Mouse (Mus musculus) CH12F3 (cell line): ENCODE results near the gene Arrdc2.

Experiments
- in situ Hi-C: fragments of 300-500 bp; cut with MboI; formaldehyde crosslinking; loops from 2 replicates; pipeline ENCODE4 v1.14.3; 2020; ENCODE audit warnings: low sequenced_read_pairs

The Arrdc2 gene

DNA sequence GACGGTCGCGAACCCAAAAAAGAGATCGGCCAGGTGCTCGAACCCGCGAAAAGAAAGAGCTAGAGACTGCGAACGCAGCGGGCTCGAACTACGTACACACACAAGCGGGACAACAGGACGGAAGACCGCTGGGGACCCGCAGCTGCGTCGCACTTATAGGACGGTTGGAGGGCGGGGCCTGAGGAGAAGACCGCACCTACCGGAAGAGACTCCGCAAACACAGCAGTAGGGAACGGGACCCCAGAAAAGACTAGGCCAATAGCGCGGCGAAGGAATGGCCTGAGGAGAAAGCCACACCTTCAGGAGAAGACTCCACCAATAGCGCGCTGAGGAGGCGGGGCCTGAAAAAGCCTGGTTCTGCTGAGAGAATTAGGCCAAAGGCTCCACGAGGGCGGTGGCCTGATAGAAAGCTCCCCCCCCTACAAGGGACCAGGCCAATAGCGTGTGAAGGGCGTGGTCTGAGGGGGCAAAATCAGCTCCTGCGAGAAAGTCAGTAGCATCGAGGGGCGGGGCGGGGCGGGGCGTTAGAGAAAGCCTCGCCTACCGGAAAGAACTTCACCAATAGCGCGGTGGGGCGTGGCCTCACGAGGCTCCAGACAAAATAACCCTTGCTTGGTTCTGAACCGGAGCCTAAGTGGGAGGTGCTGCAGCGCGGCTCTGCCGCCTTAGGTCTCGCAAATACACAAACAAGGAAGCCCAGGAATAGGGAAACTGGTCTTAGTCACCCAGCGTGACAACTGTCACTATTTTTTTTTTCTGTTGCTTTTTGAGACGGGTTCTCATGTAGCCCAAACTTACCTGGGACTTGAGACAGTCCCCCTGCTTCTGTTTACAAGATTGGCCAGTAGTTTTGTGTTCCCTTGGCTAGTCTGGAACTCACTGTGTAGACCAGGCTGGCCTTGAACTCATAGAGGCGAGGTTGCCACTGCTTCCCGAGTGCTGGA is at the start of gene Arrdc2:
Gene Arrdc2 (minus strand): TSS at position 313 of the 944 bp plus-strand sequence.
- in situ Hi-C loops, result loop anchor here (10.0 kb wide), 1 partner anchor 125 kb away; the partner anchor contains the start of gene Gm3336

DNA sequence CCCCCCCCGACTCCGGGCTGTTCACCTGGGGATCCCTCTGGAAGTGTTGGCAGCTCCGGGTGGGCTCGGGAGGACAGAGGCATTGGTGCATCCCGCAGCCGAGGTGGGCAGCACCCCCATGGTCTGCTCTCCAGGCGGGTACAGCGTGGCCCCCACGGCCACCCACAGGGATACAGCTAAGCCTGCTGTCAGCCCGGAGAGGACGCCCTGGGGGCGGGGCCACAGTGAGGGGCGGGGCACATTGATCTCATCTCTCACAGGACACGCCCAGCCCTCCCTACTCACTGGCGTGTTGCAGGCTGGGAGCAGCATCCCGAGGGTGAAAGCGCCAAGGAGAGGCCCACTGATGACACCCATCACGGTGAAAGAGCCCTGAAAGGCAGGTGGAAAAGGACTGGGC is 48.1 kb upstream of the Arrdc2 start:
- in situ Hi-C loops, result no loop called here

DNA sequence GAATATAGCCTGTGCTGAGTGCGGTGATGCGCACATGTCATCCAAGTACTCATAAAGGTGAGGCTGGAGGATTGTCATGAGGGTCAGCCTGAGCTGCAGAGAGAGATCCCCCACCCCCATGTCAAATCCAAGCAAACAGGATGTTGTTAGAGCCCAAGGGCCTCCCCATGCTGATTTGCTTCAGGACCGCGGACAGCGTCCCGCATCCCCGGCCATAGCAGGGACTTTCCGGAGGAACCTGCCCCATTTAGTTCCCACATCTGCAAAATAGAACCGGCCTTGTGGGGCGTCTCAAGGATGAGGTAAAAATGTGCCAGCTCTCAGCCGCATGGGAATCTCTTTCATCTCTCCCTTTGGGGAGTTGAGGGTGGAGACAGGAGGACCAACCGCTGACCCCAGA is 46.1 kb upstream of the Arrdc2 start:
- in situ Hi-C loops, result no loop called here

DNA sequence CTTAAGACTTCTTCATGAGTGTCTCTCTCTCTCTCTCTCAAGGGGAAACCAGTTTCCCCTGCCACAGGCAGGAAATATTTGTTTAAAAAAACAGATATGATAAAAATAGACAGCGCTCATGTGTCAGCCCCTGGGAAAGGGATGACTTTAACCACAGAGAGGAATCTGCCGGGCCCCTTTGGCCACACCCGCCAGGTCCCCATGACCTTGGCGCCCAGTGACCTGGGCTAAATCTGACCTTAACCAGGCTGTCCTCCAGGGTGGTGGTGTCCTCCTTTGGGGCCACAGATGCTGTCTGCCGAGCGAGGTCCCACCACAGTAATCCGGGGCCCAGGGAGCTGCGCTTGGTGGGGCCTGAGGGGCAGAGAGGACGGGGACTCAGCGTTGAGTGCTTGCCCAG is 45.2 kb upstream of the Arrdc2 start:
- in situ Hi-C loops, result no loop called here

DNA sequence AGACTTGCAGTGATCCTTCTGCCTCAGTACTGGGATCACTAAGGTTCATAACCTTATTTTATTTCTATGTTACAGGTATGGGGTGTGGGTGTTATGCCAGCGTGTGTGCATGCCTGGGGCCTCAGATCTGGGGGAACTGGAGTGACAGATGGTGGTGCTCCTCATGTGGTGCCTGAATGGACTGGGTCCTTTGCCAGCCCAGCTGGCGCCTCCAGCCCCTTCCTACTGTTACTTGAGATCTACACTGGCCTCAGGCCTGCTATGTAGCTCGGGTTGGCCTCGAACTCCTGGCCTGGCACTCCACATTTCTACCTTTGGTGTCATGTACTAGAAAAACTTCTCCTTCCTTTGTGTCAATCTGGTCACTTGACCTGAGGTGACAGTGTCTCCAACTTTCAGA is 44.7 kb upstream of the Arrdc2 start:
- in situ Hi-C loops, result no loop called here

DNA sequence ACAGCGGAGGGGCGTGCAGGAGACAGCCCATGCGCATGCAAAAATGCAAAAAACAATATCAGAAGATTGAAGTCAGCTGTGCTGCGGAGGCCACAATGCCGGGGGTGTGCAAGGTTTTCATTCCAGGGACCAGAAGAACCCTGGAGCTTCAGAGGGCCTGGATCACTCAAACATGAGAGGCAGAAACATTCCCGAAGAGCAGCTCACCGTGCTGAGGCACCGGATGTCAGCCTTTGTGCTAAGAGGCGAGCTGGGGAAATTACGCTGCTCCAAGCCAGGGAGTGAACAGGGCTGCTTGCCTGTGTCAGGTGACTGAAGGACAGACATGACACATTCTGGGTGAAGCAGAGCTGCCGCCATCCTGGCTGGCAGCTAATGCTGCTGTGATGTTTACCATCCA is 41.0 kb upstream of the Arrdc2 start:
- in situ Hi-C loops, result no loop called here

DNA sequence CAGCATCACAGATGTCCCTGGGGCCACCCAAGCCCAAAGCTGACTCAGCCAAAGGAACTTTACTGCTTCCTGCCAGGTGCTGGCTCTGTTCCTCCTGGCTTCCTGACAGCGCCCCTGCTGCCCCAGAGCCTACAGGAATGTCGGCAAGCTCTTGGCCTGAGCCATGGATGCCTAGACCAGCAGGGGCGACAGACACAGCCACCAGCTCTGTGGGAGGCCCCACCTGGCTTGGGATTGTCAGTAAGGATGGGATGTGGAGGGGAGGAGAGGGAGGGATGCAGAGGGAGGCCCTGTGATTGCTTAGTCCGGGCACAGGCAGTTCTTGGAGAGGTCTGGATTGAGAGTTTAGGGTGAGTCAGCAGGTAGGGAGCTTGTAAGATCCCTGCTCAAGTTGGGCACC is 40.6 kb upstream of the Arrdc2 start:
- in situ Hi-C loops, result no loop called here

DNA sequence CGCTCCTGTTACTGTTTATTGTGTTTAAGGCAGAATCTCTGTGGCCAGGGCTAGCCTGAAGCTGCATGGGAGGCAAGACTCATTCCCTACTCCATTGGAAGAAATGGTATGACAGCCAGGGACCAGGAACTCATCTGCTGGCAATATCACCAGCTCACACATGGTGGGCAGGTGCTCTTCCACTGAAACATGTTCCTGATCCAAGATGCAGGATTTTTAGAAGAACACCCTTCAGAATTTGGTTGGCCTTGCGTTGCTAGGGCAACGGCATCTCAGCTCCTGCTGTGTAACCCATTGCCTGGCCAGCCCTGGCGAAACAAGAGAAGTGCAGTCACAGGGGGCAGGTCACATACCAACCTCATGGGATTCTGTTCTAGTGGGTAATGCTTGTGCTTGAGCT is 40.0 kb upstream of the Arrdc2 start:
- in situ Hi-C loops, result no loop called here

DNA sequence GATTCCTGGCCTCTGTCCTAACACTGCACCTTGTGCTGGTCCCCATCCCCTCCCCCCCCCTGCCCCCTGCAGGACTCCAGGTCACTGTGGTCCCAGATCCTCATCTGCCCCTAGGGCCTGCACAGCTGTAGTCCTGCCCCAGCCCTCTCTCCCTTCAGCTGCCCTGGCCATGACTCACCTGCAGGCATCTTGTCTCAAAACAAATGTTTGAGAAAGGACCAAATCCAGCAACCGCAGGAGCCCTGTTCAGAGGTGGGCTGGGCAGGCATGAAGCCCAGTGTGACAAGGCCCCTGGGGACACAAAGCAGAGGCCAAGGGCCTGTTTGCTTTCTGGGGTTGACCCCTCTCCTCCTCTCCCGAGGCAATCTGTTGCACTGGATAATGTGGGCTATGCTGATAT is 38.7 kb upstream of the Arrdc2 start:
- in situ Hi-C loops, result no loop called here

DNA sequence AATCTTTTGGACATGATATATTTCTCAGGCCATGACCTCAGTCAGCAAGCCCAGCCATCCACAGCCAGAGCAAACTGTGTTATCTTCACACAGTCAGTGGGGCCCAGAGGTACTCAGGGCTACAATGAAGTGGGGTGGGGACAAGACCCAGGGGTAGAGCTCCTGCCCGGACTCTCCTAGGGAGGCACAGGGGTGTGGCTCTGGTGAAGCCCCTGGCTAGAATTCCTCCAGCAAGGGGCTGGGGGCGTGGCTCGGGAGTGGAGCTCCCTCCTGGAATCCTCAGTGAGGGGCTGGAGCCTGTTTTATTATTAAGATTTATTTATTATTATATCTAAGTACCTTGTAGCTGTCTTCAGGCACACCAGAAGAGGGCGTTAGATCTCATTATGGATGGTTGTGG is 36.9 kb upstream of the Arrdc2 start:
- in situ Hi-C loops, result no loop called here

DNA sequence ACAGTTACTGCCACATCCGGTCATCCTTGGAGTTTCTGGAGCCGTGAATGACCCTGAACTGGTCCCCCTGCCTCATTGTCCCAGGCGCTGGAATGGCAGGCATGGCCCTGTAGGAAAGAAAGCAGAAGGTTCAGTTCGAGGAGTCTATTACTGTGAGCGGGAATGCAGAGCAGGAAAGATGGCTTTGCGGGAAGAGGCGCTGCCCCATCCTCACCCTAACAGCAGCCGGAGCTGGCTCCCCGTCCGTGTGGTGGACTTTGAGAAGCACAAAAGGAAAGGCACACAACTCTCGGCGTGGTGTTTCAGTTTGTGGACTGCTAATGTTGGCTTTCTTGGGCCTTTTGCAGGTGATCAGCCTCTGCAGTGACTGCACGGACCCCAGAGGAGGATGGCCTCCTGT is 34.9 kb upstream of the Arrdc2 start:
- in situ Hi-C loops, result no loop called here

DNA sequence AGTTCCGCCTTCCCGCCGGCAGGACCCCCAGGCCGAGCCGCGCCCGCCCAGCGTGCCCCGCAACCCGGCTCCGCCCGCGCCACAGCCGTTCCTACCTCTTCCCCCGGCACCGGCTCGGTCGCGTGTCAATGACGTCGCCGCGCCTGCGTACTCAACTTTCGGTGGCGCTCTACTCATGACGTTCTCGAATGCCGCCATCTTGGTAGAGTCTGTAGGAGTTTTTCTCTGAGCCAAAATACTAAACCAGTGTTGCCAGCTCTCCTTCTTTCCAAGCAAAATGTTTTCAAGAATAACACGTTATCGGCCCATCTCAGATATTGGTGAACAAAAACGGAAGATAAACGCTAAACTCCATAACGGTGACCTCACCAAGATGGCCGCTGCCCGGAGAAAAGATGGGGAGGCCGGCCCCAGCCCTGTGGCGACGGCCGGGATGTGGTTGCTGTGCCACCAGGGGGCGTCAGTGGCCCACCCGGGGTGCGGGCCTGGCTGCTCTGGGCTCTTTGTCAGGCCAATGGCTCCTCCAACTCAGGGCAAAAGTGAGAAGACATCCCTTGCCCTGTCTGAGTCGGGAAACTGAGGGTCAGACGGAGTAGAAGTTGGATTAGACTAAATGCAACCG is 34.0 kb upstream of the Arrdc2 start, which contains the start of gene Ccdc124:
Gene Ccdc124 (minus strand): TSS at position 572 of the 622 bp plus-strand sequence.
- in situ Hi-C loops, result no loop called here

DNA sequence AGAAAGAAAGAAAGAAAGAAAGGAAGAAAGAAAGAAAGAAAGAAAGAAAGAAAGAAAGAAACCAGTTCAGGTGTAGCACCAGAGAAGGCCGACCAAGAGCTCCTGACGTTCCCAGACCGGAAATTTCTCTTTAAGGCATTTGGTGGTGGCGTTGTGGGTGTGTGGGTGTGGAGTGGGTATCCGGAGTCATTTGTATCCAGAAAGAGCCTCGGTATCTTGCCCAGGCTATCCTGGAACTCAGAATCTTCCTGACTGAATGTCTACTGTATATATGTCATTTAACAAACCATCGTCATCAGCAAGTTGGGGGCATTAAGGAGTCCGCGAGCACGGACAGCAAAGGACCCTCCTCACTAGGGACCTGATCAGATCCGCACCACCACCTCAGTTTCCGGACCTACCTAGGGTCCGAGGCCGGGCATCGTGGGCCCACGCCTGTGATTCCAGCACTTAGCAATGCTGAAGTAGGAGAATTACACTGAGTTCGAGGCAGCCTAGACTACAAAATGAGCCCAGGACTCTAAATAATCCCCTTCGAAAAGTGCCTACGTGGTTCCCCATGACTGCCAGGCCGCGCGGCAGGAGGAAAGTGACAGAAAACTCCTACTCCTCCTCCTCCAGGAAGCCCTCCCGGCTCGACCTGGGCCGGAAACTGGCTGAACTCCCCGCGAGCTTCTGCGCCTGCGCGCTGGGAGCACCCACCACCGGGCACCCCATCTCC is 33.3 kb upstream of the Arrdc2 start:
- in situ Hi-C loops, result no loop called here

DNA sequence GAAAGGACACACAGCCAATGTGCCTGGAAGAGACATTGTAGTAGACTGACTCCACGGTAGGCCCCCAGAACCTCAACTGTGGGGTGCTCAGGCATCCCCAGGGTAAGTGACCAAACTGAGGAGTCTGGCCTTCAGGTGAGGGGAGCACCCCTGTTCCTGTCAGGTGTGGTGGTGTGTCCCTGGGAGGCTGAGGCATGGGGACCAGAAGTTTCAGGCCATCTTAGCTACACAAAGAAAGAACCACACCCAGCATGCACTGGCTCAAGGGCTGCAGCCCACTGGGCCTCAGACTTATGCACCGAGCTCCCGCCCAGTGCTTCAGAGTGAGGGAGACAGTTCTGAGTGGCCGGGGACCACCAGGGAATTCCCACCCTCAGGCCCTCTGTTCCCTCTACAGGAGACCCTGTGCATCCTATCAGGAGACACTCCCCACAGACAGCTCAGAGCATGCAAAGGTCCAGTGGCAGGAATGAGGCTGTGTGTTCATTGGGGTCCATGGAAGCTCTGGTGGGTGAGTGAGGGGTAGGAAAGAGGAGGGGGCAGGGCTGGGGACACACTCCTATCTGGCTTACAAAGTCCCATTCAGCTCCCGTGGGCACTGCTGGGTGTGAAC is 31.8 kb upstream of the Arrdc2 start:
- in situ Hi-C loops, result no loop called here

DNA sequence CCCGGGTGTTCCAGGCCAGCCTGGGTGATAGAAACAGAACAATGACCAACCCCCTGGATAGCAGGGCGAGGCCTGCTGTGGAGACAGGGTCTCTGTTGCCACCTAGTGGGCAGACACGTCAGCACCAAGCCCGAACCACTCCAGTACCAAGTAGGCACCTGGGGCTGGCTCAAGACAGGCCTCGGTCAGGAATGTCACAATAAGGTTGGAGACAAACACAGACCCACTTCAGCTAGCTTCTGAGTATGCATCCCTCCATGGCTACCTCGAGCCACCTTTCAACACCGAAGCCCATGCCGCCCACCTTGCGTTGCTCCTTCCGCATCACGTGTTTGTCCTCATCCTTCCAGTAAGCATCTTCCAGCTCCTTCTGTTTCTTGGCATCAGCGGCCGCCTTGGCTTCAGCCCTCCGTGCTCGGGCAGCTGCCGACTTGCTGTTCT is 30.1 kb upstream of the Arrdc2 start:
- in situ Hi-C loops, result no loop called here

DNA sequence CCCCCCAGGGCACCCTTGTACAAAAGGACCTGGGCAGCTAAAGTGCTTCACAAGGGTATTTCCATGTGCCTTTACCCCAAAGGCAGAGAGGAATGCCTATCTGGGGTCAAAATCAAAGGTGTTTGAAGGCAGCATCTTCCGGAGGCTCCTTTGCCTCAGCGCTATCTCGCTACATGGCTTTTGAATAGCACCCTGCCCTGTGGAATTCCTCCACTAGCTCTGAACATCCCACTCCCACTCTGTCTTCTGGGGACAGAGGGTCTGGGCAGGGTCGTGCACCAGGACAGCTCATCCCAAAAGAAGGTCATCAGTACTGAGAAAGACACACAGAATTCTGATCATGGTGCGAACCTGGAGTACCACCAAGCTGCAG is 29.7 kb upstream of the Arrdc2 start:
- in situ Hi-C loops, result no loop called here

DNA sequence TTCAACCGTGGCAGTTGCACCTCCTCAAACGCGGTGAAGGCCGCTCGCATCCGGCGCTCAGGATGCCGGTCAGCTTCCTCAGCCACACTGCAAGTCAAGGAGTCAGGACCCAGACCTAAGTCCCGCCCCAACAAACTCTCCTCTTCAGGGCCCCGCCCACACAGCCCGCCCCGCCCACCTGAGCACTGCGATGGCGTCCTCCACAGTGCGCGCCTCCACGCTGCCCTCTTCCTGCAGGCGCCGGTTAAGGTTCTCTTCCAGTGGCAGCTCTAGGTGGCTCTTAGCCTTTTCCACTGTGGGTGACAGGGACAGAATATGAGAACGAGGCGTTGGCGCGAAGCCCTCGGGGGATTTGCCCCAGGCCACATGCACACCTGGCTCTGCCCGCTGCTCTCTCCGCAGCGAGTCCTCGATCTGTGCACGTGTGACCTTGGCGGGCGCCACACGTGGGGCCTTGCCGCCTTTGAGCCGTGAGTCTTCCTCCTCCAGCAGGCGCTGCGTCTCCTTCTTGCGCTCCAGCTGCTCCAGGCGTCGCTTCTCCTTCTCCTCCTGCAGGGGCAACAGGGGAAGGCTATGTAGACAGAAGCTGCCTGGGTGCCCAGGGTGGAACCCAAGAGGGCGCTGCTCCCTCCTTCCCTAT is 29.2 kb upstream of the Arrdc2 start:
- in situ Hi-C loops, result no loop called here

DNA sequence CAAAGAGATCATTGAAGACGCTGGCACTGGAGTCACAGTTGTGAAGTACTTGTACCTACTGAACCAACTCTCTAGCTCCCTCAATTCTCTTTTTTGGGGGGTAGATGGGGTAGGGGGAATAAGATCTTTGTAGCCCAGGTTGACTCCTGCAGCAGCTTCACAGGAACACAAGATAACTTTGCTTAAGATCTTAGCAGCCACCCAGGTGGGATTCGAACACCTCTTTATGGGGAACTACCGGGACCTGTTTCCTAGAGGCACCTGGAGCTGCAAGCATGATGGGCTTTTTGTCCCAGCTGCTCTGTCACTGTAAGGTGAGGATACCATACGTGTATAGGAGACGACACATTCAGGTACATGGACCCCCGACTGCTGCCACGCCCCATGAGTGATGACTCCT is 27.0 kb upstream of the Arrdc2 start:
- in situ Hi-C loops, result no loop called here

DNA sequence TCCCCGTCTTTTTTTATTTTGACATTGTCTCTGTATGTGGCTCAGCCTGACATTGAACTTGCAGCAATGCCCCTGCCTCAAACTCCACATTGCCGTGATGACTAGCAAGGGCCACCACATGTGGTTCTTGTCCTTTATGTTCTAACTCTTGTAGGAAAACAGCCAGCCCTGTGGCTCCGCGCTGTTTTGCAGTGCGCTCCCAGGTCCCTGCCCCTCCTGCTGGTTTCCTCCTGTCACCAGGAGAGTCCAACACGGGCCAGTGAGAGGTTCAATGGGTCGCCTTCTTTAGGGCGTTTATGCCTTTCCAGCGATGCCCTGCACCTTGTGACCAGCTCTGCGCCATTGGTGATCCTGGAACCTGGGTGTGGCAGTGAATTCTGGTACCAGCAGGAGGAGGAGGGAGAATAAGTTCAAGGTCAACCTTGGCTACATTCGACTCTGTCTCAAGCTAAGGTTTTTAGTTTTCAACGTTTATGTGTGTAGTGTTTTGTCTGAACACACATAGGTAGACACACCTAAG is 26.5 kb upstream of the Arrdc2 start:
- in situ Hi-C loops, result no loop called here

DNA sequence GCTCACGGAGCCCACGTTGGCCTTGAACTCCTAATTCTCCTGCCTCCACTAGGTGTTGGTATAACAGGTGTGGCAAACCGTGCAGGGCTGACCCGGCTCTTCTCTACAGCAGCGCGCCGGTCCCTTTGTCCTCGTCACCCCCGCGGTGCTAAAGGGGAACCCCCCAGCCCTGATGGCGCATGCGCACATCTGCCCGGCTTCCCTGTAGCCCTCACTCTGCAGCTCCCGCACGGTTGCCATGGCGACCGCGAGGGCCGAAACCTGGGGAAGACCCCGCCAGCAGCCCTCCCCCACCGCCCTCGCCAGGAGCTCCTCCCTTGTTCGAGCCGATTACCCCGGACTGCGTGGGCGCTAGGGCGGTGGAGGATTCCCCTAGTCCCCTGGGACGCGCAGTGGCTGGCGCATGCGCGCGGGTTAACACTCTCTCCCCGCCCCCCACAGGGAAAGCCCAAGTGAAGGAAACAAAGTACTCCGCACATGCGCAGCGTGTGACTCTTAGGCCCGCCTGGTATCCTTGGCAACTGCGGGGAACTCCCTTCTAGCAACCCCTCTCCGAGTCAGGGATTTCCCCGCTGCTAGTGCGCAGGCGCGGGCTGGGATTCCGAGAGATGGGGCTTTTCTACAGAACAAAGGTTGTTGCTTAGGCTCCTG is 26.0 kb upstream of the Arrdc2 start:
- in situ Hi-C loops, result no loop called here
